Mouse (Mus musculus) macrophage (primary cell): ENCODE results near the gene Acvrl1. TPM values are rescaled to one million over a fixed set of nuclear protein-coding genes. Genes with fewer than 3 reads are reported as not detected.

Experiments used
- H3K27ac ChIP-seq: fragments of 350-480 bp; formaldehyde crosslinking; 2 replicates; pipeline ENCODE4 v1.9.0; 2021
- H3K36me3 ChIP-seq: fragments of 350-480 bp; formaldehyde crosslinking; 2 replicates; pipeline ENCODE4 v1.9.0; 2021; ENCODE audit errors: inconsistent target
- H3K4me3 ChIP-seq: fragments of 350-480 bp; formaldehyde crosslinking; 2 replicates; pipeline ENCODE4 v1.9.0; 2021; ENCODE audit errors: inconsistent target
- H3K79me2 ChIP-seq: fragments of 350-480 bp; formaldehyde crosslinking; 2 replicates; pipeline ENCODE4 v1.9.0; 2021; ENCODE audit errors: inconsistent target
- WGBS: methylation state at CpG from one replicate; pipeline ENCODE4 v1.1.7; 2026; ENCODE audit warnings: inconsistent platforms; ENCODE audit not compliant: missing documents; 5-methylcytosine and 5-hydroxymethylcytosine counted together
- polyA plus RNA-seq: library from polyadenylated mRNA; stranded (reverse); fragments of 250-400 nt; gene quantifications from 3 replicates; pipeline ENCODE4 v1.2.4, GENCODE M21; 2018; ENCODE audit warnings: inconsistent platforms

The Acvrl1 gene
- polyA plus RNA-seq, 1 experiment from 2014 or later: 8.7 TPM

DNA sequence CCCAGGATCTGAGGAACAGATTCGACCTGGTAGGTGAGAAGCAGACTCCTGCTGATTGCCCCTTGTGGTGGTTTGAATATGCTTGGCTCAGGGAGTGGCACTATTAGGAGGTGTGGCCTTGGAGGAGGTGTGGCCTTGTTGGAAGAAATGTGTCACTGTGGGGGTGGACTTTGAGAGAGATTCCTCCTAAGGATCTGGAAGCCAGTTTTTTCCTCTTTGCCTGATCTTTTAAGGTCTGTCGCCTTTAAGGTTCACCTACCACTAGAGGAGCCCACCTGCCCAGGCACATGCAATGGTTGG lies 6.1 kb upstream of the Acvrl1 start:
- Histone ChIP-seq H3K4me3 (no peak overlapping the region), H3K79me2 (no peaks in the 10 kb centered on the region), H3K36me3 (no peaks in the 10 kb centered on the region), H3K27ac (no peak overlapping the region)
- WGBS: 65% methylated on average over 2 of the region's 2 CpGs

GRCm38 (mm10) chr15:101123202-101123601 lies 5.1 kb upstream of the Acvrl1 start:
- WGBS: 88% methylated on average over 4 of the region's 4 CpGs
- Histone ChIP-seq H3K36me3 (no peaks in the 10 kb centered on the region), H3K4me3 (no peak overlapping the region), H3K27ac (no peak overlapping the region), H3K79me2 (no peaks in the 10 kb centered on the region)

DNA sequence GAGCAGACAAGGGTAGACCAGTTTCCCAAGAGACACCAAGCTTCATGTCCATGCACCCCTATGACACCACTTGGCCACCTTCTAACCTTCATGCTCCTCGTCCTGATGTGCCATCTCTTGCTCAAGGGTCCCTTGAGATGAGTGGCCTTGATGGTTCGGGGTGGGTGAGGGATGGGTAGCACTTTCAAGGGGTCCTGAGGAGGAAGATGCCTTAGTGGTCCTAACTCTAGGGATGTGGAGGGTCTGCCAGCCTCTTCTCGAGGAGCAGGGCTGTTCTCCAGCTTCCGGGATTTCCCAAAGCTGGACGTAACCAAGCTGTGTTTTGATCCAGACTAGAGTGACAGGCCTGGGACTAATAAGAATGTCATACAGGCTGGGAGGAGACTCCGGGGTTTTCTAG lies 2.8 kb upstream of the Acvrl1 start:
- Histone ChIP-seq H3K27ac (no peak overlapping the region), H3K36me3 (no peaks in the 10 kb centered on the region), H3K4me3 (no peak overlapping the region), H3K79me2 (no peaks in the 10 kb centered on the region)
- 91% methylated on average over 6 of the region's 6 CpGs for WGBS

DNA sequence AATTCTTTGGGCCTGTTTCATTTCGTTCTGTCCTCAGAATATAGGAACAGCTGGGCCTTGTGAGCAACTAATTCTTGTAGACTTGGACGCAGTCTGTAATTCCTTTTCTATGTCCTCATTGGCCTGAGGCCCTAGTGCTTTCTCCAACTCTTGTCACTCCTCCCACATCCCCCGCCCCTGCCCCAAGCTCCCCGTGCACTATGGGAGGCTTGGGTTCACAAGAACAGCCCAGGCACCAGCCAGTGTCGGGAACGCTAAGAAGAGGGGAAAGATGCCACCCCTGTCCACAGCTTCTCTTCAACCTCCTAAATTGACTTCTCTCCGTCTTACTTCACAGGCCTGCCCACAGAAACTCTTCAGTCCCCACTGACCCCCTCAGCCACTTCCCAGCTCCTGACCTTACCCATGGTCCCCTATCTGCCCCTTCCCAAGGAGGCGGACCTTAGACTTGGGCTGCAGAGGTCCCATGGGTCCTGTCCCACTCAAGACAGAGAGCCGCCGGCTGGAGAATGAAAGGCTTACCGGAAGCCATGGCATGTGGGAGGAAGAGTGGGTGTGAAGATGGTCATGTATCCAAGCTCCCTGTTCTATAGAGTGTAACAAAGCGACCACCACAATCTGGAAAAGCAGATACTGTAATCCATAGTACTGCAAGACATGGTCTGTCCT lies 1.3 kb upstream of the Acvrl1 start:
- H3K79me2 ChIP-seq: no peaks in the 10 kb centered on the region
- no peak overlapping the region for H3K27ac ChIP-seq
- no peaks in the 10 kb centered on the region for H3K36me3 ChIP-seq
- H3K4me3 ChIP-seq: no peak overlapping the region
- 94% methylated on average over 12 of the region's 12 CpGs for WGBS

DNA sequence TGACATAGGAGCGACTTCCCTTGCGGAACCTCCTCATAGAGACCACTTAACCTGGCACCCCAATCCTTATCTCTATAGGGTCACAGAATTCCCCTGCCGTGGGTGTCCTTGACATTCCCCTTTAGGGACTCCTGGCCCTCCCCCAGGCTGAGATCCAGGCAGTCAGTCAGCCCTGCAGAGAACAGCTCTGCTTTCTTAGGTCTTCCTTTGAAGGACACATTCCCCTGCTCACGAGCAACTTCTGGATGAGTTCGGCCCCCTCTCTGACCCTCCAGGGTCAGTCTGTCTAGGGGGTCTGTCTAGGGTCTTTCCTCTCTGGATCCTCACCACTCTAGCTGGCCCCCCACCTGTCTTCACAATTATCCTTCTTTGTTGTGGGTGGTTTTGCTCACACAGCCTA lies 1.1 kb downstream of the Acvrl1 start:
- Histone ChIP-seq H3K4me3 (no peak overlapping the region), H3K27ac (no peak overlapping the region), H3K36me3 (no peaks in the 10 kb centered on the region), H3K79me2 (no peaks in the 10 kb centered on the region)
- 62% methylated on average over 5 of the region's 5 CpGs for WGBS

- no peaks in the 10 kb centered on the region for H3K36me3 ChIP-seq
- no peak overlapping the region for H3K27ac ChIP-seq
- H3K4me3 ChIP-seq: no peak overlapping the region
- WGBS: 18% methylated on average over 11 of the region's 11 CpGs
- no peaks in the 10 kb centered on the region for H3K79me2 ChIP-seq
Observed at GRCm38 (mm10) chr15:101131498-101131897, 3.2 kb downstream of the Acvrl1 start.

GRCm38 (mm10) chr15:101132041-101132440 lies 3.7 kb downstream of the Acvrl1 start:
- WGBS: 73% methylated on average over 6 of the region's 6 CpGs
- no peaks in the 10 kb centered on the region; the same call in 1 of the 2 replicates for H3K36me3 ChIP-seq
- H3K27ac ChIP-seq: no peak overlapping the region
- H3K4me3 ChIP-seq: no peak overlapping the region
- no peaks in the 10 kb centered on the region for H3K79me2 ChIP-seq

- 43% methylated on average over 6 of the region's 6 CpGs for WGBS
- H3K27ac ChIP-seq: no peak overlapping the region
- no peaks in the 10 kb centered on the region; the same call in 1 of the 2 replicates for H3K36me3 ChIP-seq
- H3K79me2 ChIP-seq: no peaks in the 10 kb centered on the region
- no peak overlapping the region for H3K4me3 ChIP-seq
Observed at GRCm38 (mm10) chr15:101132761-101133160, 4.4 kb downstream of the Acvrl1 start.

DNA sequence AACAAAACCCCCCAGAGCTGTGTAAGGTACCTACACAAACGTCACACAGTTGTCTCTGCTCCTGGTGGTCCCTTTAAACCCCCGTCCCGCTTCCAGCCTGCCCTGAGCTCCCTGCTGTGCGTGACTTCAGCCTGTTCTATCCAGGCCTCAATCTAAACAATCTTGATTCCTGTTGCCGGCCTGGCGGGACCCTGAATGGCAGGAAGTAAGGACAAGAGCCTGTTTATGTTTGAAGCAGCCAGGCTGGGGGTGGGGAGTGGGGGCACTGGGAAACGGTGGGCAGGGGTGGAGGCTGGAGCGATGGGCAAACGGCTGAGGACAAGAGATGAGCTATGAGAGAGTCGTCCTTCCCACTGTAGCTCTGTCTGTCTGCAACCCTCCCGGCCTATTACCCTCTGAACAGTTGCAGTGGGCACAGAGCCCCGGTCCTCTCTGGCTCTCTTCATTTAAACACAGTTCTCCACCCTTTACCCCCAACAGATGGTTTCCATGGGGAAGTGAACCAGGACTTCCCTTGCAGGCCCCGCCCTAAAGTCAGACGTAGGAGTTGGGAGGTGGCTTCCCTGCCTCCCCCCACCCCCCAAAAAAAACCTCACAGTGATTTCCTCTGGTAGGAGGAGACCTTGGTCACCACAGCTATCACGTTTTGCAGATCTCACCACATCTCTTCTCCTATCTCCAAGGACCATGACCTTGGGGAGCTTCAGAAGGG lies 5.8 kb downstream of the Acvrl1 start:
- peak overlapping the region; percentile 38 for H3K4me3 ChIP-seq
- no peaks in the 10 kb centered on the region for H3K79me2 ChIP-seq
- H3K36me3 ChIP-seq: no peaks in the 10 kb centered on the region; the same call in 1 of the 2 replicates
- peak overlapping the region; percentile 39 for H3K27ac ChIP-seq
- 37% methylated on average over 15 of the region's 15 CpGs for WGBS

GRCm38 (mm10) chr15:101135405-101135804 lies 7.1 kb downstream of the Acvrl1 start:
- 79% methylated on average over 8 of the region's 8 CpGs for WGBS
- no peaks in the 10 kb centered on the region; the same call in 1 of the 2 replicates for H3K36me3 ChIP-seq
- H3K4me3 ChIP-seq: no peak overlapping the region
- H3K27ac ChIP-seq: no peak overlapping the region
- H3K79me2 ChIP-seq: no peaks in the 10 kb centered on the region

GRCm38 (mm10) chr15:101137455-101137854 lies 9.1 kb downstream of the Acvrl1 start:
- 89% methylated on average over 11 of the region's 11 CpGs for WGBS
- H3K4me3 ChIP-seq: no peak overlapping the region
- H3K36me3 ChIP-seq: no peaks in the 10 kb centered on the region; the same call in 1 of the 2 replicates

GRCm38 (mm10) chr15:101138675-101139074 lies 10.4 kb downstream of the Acvrl1 start:
- no peak overlapping the region for H3K27ac ChIP-seq
- 96% methylated on average over 3 of the region's 3 CpGs for WGBS
- H3K4me3 ChIP-seq: no peak overlapping the region
- H3K36me3 ChIP-seq: no peaks in the 10 kb centered on the region; the same call in 1 of the 2 replicates
- no peaks in the 10 kb centered on the region for H3K79me2 ChIP-seq

More at GRCm38 (mm10) chr15:101137455-101137854, 9.1 kb downstream of the Acvrl1 start:
- Histone ChIP-seq H3K27ac (no peak overlapping the region), H3K79me2 (no peaks in the 10 kb centered on the region)

DNA sequence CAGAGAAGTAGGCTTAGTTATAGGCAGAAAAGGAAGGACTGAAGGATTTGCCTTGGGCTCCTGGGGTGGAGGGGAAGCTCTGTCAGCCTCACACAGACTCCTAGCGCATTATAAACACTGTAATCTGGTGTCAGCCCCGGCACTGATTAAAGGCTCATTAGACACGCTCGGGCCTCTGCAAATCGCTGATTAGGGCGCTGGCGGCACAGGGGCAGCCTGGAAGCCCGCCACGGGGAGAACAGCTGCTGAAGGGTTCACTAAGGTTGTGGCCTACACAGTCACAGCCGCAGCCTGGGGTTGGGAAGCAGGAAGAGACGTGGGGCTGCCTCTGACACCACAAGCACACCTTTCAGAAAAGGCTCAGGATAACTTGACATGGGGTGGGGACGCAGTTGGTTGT lies 11.6 kb downstream of the Acvrl1 start:
- 59% methylated on average over 12 of the region's 12 CpGs for WGBS
- Histone ChIP-seq H3K4me3 (no peak overlapping the region), H3K36me3 (no peaks in the 10 kb centered on the region; the same call in 1 of the 2 replicates), H3K79me2 (no peaks in the 10 kb centered on the region), H3K27ac (no peak overlapping the region)

DNA sequence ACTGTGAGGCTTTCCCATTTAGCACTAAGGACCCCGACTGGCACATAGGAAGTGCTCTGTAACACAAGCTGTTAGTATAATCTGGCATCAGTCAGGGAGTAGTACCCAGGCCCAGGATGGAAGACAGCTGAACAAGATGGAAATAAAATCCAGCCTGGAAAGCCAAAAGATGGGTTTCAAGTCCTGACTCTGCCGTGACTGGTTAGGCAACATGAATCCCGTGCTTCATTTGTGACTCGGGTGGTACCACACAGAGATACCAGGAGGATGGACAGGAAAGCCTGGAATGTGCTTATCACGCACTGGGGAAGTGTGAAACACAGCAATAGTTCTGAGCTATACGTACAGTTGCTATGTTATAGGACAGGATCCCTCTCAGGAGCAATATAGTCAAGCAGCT lies 12.3 kb downstream of the Acvrl1 start:
- Histone ChIP-seq H3K27ac (no peak overlapping the region), H3K79me2 (no peaks in the 10 kb centered on the region), H3K4me3 (no peak overlapping the region), H3K36me3 (no peaks in the 10 kb centered on the region; the same call in 1 of the 2 replicates)
- WGBS: 63% methylated on average over 6 of the region's 6 CpGs

DNA sequence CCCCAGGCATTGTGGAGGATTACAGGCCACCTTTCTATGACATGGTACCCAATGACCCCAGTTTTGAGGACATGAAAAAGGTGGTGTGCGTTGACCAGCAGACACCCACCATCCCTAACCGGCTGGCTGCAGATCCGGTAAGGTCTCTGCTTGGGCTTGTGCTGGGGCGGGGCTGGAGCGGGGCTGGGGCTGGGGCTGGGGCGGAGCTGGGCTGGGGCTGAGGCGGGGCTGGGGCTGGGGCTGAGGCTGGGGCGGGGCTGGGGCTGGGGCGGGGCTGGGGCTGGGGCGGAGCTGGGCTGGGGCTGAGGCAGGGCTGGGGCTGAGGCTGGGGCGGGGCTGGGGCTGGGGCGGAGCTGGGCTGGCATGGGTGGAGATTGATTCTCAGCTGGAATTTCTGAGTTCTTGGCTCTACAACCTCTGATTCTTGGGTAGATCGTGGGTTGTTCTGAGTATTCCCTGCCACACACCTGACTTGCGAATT lies 12.8 kb downstream of the Acvrl1 start:
- H3K79me2 ChIP-seq: no peaks in the 10 kb centered on the region
- H3K4me3 ChIP-seq: no peak overlapping the region
- H3K36me3 ChIP-seq: no peaks in the 10 kb centered on the region; the same call in 1 of the 2 replicates
- H3K27ac ChIP-seq: no peak overlapping the region
- 11% methylated on average over 13 of the region's 14 CpGs for WGBS
